Comparison of ENCODE assay signal across 11 mouse cellular contexts in genomic region chr15:9075608-9076200, GRCm38 (mm10). TPM values are rescaled to one million over a fixed set of nuclear protein-coding genes. Genes with fewer than 3 reads are reported as not detected.
DNase-seq lines count a peak whose midpoint lies in the region; ATAC-seq and TF ChIP-seq lines count a peak whose summit lies in the region.
"Had no signal": no experiment of that assay in that cellular context is flagged by ENCODE, and none has a peak within 500 bp of the region (broad histone marks: within the 10 kb centered on the region; RNA-seq: fewer than 3 reads in every experiment).

No protein-coding gene starts in this region.

- no peak for DNase-seq in hindbrain, postnatal 0 days (ENCODE audit: low spot score)
- DNase-seq in G1E (ENCODE audit: low spot score) (no peak), MEL-GATA-1-ER (ENCODE audit: extremely low read depth, low read depth) (peak; percentile 46)
- no peak for DNase-seq in liver, embryonic 11.5 days (ENCODE audit: low spot score)
- DNase-seq in cerebellum, adult 2 months, result no peak
- no peak for DNase-seq in gastrocnemius, postnatal 36 days
- DNase-seq: cerebellum, adult 9-10 months; kidney, adult 11 months; right cerebral cortex, postnatal 4 days had no signal

- no peak overlapping the region for H3K27ac ChIP-seq in hindbrain, embryonic 13.5 days
- H3K27ac ChIP-seq in hindbrain, postnatal 0 days, result no peak overlapping the region
- H3K27ac ChIP-seq in liver, embryonic 11.5 days (ENCODE audit: low read depth, low read length), result peak overlapping the region; percentile 94
- H3K27ac ChIP-seq in cerebellum, adult 2 months (ENCODE audit: insufficient read depth, low read length), result no peak overlapping the region
- H3K27ac ChIP-seq: macrophage had no signal

- peaks cover 39% of the 10 kb centered on the region for H3K4me1 ChIP-seq in hindbrain, embryonic 13.5 days (replicated peaks)
- peaks cover 6% of the 10 kb centered on the region; the same call in 1 of the 2 replicates for H3K4me1 ChIP-seq in hindbrain, postnatal 0 days (ENCODE audit: insufficient read depth, low read length)
- peaks cover 60% of the 10 kb centered on the region for H3K4me1 ChIP-seq in G1E (ENCODE audit: insufficient read depth, low read depth, low read length)
- H3K4me1 ChIP-seq in liver, embryonic 11.5 days (replicated peaks; ENCODE audit: control insufficient read depth, insufficient read depth, low read length), result peaks cover 59% of the 10 kb centered on the region
- H3K4me1 ChIP-seq in cerebellum, adult 2 months (ENCODE audit: control insufficient read depth, insufficient read depth, low read length), result no peaks in the 10 kb centered on the region; the same call in none of the 2 replicates

- H3K9ac ChIP-seq in hindbrain, embryonic 13.5 days, result peak overlapping the region; percentile 13; the same call in 1 of the 2 replicates
- H3K9ac ChIP-seq in hindbrain, postnatal 0 days (replicated peaks; ENCODE audit: low read length), result no peak overlapping the region
- peak overlapping the region; percentile 72 for H3K9ac ChIP-seq in liver, embryonic 11.5 days (ENCODE audit: low read depth, low read length)

- H3K4me3 ChIP-seq in hindbrain, embryonic 13.5 days, result no peak overlapping the region
- no peak overlapping the region for H3K4me3 ChIP-seq in hindbrain, postnatal 0 days (ENCODE audit: low read length)
- H3K4me3 ChIP-seq in G1E (ENCODE audit: low read depth, low read length), result peak overlapping the region; percentile 67
- peak overlapping the region; percentile 99 for H3K4me3 ChIP-seq in liver, embryonic 11.5 days (ENCODE audit: low read depth, low read length)
- no peak overlapping the region for H3K4me3 ChIP-seq in cerebellum, adult 2 months (replicated peaks; ENCODE audit: insufficient read depth, low read depth, low read length)

- no peaks in the 10 kb centered on the region for H3K36me3 ChIP-seq in hindbrain, embryonic 13.5 days
- no peaks in the 10 kb centered on the region for H3K36me3 ChIP-seq in hindbrain, postnatal 0 days (ENCODE audit: insufficient read depth, low read length)
- peaks cover 29% of the 10 kb centered on the region for H3K36me3 ChIP-seq in G1E (replicated peaks)
- H3K36me3 ChIP-seq in liver, embryonic 11.5 days (ENCODE audit: control insufficient read depth, insufficient read depth, low read length), result peaks cover 5% of the 10 kb centered on the region; the same call in 1 of the 2 replicates

- ATAC-seq in hindbrain, embryonic 13.5 days (ENCODE audit: low FRiP score), result no peak
- no peak for ATAC-seq in hindbrain, postnatal 0 days
- no peak for ATAC-seq in G1E (ENCODE audit: extremely low read depth, insufficient number of reproducible peaks, low FRiP score, poor library complexity, severe bottlenecking)
- no peak for ATAC-seq in liver, embryonic 11.5 days (replicated peaks; ENCODE audit: low FRiP score)

- H3K4me2 ChIP-seq in hindbrain, embryonic 13.5 days, result no peak overlapping the region
- H3K4me2 ChIP-seq in hindbrain, postnatal 0 days (ENCODE audit: low read depth, low read length), result no peak overlapping the region
- H3K4me2 ChIP-seq in liver, embryonic 11.5 days, result peak overlapping the region; percentile 79

- intact Hi-C loops in gastrocnemius, postnatal 36 days (cut with DNase I), result no loop called here

- H3K27me3 ChIP-seq in hindbrain, embryonic 13.5 days, result no peaks in the 10 kb centered on the region
- no peaks in the 10 kb centered on the region for H3K27me3 ChIP-seq in hindbrain, postnatal 0 days (ENCODE audit: insufficient read depth, low read length)
- no peaks in the 10 kb centered on the region for H3K27me3 ChIP-seq in G1E (ENCODE audit: insufficient read depth, low read length)
- no peaks in the 10 kb centered on the region for H3K27me3 ChIP-seq in liver, embryonic 11.5 days (replicated peaks; ENCODE audit: control insufficient read depth, insufficient read depth, low read length)
- no peaks in the 10 kb centered on the region for H3K27me3 ChIP-seq in cerebellum, adult 2 months (ENCODE audit: control insufficient read depth, insufficient read depth, low read length)

- TF ChIP-seq POLR2A in cerebellum, adult 2 months (IDR thresholded peaks at IDR 0.05; ENCODE audit: borderline replicate concordance, insufficient read depth, low read length), result no peak

- 75% methylated on average over 14 of the region's 14 CpGs for WGBS in hindbrain, embryonic 13.5 days
- 65% methylated on average over 14 of the region's 14 CpGs for WGBS in hindbrain, postnatal 0 days
- WGBS in liver, embryonic 11.5 days, result 38% methylated on average over 14 of the region's 14 CpGs
- 73% methylated on average over 14 of the region's 14 CpGs for WGBS in cerebellum, adult 2 months

- TF ChIP-seq CTCF in hindbrain, postnatal 0 days (IDR thresholded peaks at IDR 0.05; ENCODE audit: low read depth), result no peak
- TF ChIP-seq CTCF in G1E (IDR thresholded peaks at IDR 0.05; ENCODE audit: low read depth, low read length), result no peak
- no peak for TF ChIP-seq CTCF in cerebellum, adult 2 months (IDR thresholded peaks at IDR 0.05; ENCODE audit: borderline replicate concordance, insufficient read depth, low read depth, low read length)

- no peaks in the 10 kb centered on the region for H3K9me3 ChIP-seq in hindbrain, embryonic 13.5 days
- H3K9me3 ChIP-seq in hindbrain, postnatal 0 days (ENCODE audit: low read length), result no peaks in the 10 kb centered on the region
- H3K9me3 ChIP-seq in G1E (replicated peaks), result no peaks in the 10 kb centered on the region
- H3K9me3 ChIP-seq in liver, embryonic 11.5 days (ENCODE audit: control insufficient read depth, low read length), result no peaks in the 10 kb centered on the region

RNA-seq across cellular contexts. Expression of gene Nadk2, which starts 4.6 kb away (rescaled TPM):
- 30.9 and 32.2 TPM in 2 replicates for polyA plus RNA-seq in hindbrain, embryonic 13.5 days (2015; fragmentation: Nextera tagmentation; extraction: Ambion mirVana)
- 24.7 and 28.4 TPM in 2 replicates for total RNA-seq in hindbrain, postnatal 0 days (2014; rRNA removed)
- polyA plus RNA-seq in hindbrain, postnatal 0 days (2015; fragmentation: Nextera tagmentation; extraction: Ambion mirVana), result 32.4 and 36.2 TPM in 2 replicates
- 222 and 250 TPM in 2 replicates for total RNA-seq in G1E (2014; fragmentation: Nextera tagmentation)
- 218 and 235 TPM in 2 replicates for total RNA-seq in G1E (2017)
- polyA plus RNA-seq in G1E (2012), result 130 and 143 TPM in 2 replicates
- polyA plus RNA-seq in liver, embryonic 11.5 days (2014; fragmentation: Nextera tagmentation; extraction: Ambion mirVana), result 122 and 148 TPM in 2 replicates
- polyA plus RNA-seq in cerebellum, adult 2 months (2012; rRNA removed), result 60.8 and 64.3 TPM in 2 replicates
- total RNA-seq in gastrocnemius, postnatal 36 days (2021), result 10 to 100 TPM; 28.4 to 37.8 TPM

Comparison
In these comparisons a context has a peak if more than half of its experiments do, and no peak if none do; other contexts are left out.
1. H3K4me3 ChIP-seq: peak in G1E (single experiment) and liver, embryonic 11.5 days (single experiment); none in hindbrain, embryonic 13.5 days (single experiment), hindbrain, postnatal 0 days (single experiment) and cerebellum, adult 2 months (single experiment).